Mouse (Mus musculus): ENCODE results near the gene Sobp. TPM values are rescaled to one million over a fixed set of nuclear protein-coding genes. Genes with fewer than 3 reads are reported as not detected.

The Sobp gene
- total RNA-seq, 2 experiments from 2014 or later: 79.9 to 91.3 TPM

DNA sequence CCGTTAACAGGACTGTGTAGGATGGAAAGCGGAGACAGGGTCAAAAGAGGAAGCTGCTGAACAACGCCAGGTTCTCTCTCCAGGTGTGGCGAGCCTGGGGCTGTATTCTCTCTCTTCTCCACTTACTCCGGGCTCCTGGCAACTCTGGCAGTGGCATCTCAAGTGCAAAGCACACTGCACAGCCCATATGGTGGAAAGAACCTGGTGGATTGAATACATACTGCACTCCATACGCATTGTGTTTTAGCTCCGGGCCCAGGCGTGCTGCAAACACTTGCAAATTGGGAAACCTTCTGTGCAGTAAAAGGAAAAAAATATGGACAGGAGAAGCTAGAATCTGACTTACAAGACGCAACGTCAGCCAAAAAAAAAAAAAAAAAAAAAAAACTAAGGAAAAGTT lies 80.9 kb downstream of the Sobp start:
- DNase-seq (ENCODE audit: extremely low spot score in 1 of 2, low spot score in 1 of 2): no peak

DNA sequence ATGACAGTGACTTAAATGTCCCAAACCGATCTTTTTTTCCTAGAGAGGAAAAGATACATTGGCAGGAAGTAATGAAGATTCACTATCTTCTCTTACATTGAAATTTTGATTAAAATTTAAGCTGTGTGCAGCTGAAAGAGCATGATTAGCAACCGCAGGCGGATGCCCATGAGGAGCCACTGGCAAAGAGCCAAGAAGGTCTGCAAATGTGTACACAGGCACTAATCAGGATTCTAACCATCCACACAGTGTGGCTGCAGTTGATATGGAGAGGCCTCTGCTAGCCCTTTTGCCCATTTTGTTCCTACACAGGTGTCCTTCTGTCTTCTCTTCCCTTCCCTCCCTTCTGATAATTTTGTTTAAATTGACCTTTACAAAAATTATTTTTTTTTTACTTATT lies 84.3 kb downstream of the Sobp start:
- no peak for DNase-seq (ENCODE audit: extremely low spot score in 1 of 2, low spot score in 1 of 2)

DNA sequence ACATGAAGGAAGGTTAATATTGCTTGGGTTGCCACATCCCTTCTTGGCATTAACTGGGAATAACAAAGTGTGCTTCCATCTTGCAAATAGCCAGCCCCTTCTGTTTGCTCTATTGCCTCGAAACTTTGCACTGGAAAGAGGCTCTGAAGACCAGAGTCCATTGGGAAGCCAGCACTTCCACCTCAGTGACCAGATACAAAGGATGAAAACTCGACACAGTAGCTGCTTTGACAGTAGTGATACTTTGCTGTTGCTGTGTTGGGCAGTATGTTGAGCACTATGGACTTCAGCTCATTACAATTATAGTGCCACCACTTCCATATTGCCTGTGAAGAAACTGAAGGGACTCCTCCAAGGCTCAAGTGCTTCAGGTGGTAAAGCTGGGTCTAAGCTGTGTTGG lies 86.9 kb downstream of the Sobp start:
- DNase-seq (ENCODE audit: extremely low spot score in 1 of 2, low spot score in 1 of 2): no peak

DNA sequence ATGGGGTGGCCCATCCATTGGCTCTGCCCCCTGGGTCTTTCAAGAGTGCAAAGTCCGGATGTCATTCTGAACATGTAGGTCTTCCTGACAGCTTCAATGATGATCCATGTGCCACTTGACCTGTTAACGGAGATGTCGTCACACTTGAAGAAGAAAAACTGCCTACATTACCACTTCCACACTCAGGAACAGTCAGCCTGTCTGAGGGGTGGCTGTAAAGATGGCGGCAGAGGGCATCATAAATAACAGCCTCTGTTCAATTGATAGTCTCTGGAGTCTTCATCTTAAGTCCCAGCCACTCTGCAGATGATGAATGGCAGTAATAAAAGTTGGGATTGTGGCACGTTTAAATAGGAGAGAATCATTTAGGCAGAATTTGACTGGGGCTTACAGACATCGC lies 87.4 kb downstream of the Sobp start:
- DNase-seq (ENCODE audit: extremely low spot score in 1 of 2, low spot score in 1 of 2): no peak

DNA sequence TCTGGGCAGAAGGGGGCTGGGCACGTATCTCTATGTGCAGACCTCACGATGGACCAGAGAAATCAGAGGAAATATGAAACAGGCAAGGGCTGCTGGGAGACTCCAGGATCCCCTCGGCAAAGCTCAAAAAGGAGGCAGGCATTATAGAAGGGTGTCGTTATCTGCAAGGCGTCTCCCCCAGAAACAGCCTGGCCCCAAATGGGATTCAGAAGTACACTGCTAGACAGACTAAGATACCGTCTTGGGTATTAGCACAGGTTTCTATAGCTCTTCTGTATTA lies 90.3 kb downstream of the Sobp start:
- DNase-seq (ENCODE audit: extremely low spot score in 1 of 2, low spot score in 1 of 2): no peak

DNA sequence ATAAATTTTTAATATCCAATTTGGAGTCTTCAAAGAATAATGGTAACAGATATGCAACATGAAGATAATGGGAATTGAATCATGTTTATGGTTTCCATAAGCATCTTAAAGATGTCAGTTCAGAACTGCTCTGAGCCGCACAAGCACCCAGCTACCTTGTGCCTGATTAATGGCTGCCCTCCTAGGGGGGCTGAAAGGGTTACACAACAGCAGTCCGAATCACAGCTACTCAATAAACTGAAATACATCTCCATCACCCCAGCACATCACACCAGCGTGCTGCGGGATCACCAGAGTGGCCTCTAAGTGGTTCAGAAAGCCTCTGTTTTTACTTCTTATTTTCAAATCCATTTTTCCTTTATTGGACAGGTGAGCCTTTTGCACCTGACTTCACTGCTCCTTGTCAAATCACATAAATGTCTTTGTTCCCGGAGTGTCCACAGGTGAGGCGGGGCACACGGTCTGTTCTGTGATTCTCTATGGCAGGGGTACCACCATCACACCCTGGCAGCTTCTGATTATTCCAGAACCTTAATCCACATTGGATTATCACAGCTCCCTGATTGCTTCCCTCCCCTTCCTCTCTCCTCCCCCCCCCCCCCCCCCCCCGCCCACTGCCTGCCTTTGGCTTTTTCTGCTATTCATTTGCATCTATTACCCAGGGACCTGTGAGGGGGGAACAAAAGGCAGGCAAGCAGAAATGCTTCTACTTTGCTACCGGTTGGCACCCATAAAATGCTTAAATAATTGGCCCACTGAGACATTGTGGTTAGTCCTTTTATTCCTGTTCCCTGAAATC lies 90.8 kb downstream of the Sobp start:
- no peak for DNase-seq (ENCODE audit: extremely low spot score in 1 of 2, low spot score in 1 of 2)

DNA sequence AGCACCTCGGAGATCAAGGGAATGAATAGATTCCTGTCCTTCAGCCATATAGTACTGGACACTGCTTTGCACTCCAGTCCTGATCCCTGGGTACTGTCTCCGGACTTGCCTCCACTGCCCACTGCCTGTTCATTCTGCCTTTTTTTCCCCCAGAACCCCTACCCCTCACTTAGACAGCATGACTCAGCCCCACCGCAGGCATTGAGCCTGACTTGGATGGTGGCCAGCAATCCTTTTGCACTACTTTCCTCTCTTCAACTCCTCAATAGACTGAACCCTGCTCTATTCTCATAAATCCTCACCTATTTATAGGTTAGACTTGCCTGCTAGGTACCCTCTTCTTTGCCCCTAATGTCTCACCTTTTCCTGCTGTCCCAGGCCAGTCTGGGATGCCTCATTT lies 93.0 kb downstream of the Sobp start:
- no peak for DNase-seq (ENCODE audit: extremely low spot score in 1 of 2, low spot score in 1 of 2)

DNA sequence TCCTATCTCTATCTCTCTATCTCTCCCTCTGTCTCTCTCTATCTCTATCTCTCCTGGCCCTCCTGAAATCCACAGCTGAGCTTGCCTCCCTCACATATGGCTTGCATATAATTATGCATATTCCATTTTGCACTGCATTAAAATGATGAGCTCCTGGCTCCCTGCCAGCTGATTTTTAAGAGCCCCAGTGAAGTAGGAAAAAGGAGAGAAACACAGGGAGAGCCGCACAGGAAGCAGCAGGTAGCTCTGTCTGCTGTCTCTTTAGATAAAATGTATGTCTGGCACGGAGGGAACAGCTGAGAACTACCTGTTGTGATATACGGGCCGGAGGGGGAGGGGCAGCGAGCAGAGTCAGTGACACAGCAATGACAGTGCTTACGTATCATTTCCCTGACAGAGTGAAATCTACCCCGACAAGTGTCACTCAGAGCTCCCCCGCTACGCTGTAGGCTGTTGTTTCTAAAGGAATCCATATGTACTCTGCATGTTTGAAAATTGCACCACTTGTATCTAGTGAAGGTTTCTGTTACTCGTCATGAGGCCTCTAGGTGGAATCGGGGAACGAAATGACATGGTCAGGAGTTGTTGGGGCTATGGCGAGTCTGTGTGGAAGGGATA lies 98.7 kb downstream of the Sobp start:
- DNase-seq (ENCODE audit: extremely low spot score in 1 of 2, low spot score in 1 of 2): peak in 1 of 2 experiments; percentile 51

DNA sequence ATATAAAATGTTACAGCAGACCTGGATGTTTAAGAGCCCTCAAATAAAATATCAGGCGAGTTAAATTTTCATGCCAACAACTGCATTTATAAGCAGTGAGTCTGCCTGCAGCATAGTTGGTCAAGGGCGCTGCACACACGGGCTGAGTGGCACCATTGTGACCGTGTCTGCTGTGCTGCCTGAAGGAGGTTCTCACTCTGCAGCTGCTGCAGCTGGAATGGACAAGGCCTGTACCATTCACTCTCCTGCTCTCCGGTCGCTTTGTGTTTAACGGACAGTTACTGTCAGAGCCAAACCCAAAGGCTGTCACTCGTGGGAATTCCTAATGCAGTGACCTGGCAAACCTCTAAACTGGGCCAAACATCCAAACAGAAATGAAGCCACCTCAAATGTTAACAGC lies 101.0 kb downstream of the Sobp start:
- DNase-seq (ENCODE audit: extremely low spot score in 1 of 2, low spot score in 1 of 2): no peak

DNA sequence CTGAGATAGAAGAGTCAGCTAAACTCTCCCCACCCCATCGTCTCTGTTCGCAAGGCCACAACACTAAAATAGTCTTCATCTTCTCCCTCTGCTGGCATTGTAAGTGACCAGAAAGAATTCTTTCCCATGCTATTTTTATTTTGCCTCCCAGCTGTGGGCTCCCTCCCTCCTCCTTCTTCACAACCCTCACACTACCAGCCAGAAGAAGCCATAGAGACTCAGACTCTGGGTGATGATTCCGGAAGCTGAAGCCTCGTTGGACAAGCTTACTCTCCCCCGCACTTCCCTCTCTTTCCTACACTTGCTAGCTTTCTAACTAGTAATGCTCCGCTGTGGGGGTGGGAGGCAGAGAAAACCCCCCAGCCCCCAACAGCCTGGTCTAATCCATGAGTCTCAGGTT lies 103.4 kb downstream of the Sobp start:
- no peak for DNase-seq (ENCODE audit: extremely low spot score in 1 of 2, low spot score in 1 of 2)

DNA sequence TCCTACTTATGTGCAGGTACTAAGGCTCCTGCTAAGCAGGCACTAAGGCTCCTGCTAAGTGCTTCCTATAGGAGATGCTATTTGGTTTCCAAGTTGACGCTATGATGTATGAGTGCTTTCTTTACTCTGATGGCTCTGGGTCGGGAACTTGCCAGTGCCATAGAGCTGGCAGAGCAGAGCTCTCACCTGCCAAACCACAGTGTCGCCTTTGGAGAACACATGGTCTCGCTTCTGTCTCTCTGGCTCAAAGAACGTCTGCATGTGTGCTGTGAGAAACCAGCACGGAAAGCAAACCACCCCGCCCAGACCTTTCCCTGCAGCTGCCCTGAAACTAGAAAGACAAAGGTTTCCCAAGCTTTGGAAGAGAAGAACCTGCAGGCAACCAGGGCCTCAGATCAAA lies 109.0 kb downstream of the Sobp start:
- DNase-seq (ENCODE audit: extremely low spot score in 1 of 2, low spot score in 1 of 2): no peak

DNA sequence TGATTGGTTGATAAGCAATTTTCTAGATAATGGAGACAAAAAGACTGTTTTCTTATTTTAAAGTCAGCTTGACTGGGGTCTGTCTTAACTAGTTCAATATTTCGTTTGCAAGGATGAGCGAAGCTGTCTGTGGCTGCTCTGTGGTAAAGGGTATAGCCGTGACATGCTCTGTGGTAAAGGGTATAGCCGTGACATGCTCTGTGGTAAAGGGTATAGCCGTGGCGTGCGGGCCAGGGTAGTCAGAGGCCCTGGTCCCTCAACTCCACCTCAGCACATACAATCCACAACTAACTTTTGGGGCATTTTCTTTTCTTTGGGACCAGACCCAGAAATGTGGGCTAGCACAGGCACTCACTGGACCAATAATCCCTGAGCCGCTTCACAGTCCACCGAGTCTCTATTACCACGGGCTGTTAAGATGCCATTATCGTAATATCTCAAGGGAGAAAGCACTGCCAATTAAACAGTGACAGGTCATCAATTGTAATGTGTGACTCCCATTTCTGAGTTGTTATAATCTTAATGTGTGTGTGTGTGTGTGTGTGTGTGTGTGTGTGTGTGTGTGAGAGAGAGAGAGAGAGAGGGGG lies 112.7 kb downstream of the Sobp start:
- no peak for DNase-seq (ENCODE audit: extremely low spot score in 1 of 2, low spot score in 1 of 2)

DNA sequence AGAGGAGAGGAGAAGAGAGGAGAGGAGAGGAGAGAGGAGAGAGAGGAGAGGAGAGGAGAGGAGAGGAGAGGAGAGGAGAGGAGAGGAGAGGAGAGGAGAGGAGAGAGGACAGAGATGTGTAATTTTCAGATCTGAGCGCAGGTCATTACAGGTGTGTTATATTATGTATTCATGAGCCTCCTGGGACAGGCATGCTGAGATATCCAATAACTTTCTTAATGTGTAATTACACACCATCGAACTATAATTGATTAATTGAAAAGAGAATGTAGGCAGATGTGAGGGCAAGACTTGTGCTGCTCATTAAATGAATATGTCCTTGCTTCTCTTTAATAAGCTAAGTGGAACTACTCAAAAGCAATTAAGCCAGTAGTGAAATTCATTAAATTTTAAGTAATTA lies 118.9 kb downstream of the Sobp start:
- no peak for DNase-seq (ENCODE audit: extremely low spot score in 1 of 2, low spot score in 1 of 2)

DNA sequence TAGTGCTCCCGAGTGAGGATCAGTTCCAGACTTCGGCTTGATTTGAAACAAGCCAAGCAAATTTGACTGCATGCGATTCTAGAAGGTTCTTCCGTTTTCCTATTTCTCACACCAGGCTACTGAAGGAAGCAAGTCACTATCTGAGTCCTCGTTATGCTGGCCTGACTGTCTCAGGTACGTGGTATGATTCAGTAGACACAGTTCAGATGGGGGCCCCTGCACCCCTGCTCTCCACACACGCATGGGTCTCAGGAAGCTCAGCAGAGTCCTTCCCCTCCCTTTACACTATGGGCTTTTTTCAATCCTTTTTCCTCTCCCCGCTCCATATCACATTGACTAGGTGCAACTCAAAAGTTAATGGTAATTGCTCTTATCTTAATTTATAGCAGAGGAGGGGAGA lies 119.6 kb downstream of the Sobp start:
- no peak for DNase-seq (ENCODE audit: extremely low spot score in 1 of 2, low spot score in 1 of 2)

DNA sequence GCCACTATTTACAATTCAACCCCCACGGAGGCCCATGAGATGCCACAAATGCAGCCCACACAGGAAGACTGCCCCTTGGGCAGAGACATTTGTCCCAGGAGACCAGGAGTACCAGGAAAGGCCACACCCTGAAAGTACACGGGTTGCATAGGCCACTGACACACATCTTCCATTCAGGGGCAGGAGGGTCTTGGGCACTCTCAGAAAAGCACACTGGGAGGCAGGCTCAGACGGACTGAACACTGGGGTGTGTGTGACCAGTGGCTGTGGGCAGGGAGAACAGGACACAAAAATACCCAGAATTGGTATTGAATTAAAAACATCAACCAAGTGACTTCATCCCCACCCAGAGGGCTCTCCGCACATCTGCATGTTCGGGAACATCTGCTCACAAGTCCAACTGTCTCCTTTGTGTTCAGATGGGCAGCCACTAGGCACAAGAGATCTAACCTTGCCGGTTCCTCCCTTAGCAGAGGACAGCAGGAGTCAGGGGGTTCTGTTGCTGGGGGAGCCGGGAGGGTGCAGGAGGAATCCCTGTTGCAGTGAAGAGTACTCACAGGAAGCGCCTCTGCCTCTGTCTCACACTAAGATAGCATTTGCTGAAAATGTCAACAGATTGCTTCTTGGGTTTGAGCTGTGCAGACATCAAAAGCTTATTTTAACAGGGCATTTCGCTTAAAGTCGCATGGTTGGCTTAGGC lies 120.3 kb downstream of the Sobp start:
- DNase-seq (ENCODE audit: extremely low spot score in 1 of 2, low spot score in 1 of 2): no peak

DNA sequence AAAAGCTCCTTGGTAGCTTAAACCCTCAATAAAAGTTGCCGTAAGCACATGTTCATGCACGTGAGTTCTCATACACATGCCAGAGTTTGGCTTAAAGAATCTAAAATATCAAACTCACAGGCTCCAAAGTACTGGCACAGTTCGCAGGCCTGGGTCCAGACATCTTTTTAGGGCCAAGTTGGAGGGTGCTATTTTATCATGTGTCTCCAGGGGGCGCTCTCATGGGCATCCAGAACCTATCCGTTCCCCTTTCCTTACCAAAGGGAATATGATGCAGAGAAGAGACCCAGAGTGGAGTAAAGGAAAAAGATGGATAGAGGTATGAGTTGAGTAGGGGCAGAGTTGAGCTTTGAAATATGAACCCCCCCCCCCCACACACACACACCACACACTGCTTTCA lies 121.9 kb downstream of the Sobp start:
- peak in 1 of 2 experiments; percentile 52 for DNase-seq (ENCODE audit: extremely low spot score in 1 of 2, low spot score in 1 of 2)

DNA sequence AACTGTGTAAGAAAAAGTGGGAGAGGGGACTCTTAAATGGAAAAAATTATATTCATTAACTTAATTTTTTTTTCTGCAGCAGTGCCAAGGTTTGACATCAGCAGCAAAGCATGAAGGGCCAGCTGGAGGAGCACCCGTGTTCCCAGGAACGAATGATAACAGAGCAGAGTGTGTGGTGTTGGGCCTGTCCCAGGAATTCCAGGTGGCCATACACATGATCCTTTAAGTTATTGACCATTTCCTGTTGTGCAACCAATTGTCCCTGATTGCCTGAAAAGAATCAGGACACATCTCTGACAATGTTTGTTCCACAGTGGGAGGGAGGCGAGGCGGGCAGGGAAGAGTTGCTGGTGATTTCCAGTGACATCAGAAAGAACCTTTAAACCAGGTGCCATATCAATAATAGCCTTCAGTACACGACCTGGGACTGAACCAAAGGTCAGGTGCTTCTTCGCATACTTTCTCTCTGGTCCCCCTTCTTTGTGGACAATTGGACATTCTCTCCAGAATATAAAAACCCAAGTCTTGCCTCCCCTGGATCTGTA lies 126.5 kb downstream of the Sobp start:
- no peak for DNase-seq (ENCODE audit: extremely low spot score in 1 of 2, low spot score in 1 of 2)

DNA sequence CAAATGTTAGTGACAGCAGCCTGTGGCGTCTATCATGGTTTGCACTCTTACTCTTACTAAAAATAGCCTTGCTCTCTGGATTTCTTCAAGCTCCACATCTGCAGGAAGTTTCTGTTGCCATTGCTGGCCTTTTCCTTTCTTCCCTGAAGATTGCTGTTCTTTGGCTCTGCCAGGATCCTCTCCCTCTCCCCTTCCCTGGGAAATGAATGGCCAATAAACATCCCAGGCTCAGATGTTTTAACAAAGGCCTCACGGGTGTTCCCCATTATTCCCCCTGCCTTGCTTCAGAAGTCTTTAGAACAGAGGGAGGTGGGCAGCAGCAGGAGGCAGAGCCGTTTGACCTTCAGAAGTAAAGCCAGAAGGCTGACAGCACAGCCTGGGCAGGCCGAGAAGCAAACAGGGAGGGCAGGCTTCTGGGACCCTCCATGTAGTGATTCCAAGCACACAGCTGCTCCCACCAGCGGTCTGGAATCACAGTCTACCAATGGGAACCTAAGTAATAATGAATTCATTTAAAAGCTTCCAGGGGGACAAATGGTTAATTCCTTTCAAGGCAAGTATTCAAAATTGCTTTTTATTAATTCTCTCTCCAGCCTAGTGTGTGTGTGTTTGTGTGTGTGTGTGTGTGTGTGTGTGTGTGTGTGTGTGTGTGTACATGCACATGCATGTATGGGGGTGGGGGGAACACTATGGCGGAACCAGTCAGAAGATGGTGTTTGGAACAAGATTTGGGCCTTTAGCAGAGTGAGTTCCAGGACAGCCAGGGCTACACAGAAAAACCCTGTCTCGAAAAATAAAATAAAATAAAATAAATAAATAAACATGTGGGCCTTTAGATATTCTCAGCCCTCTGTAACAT lies 130.8 kb downstream of the Sobp start:
- no peak for DNase-seq (ENCODE audit: extremely low spot score in 1 of 2, low spot score in 1 of 2)

DNA sequence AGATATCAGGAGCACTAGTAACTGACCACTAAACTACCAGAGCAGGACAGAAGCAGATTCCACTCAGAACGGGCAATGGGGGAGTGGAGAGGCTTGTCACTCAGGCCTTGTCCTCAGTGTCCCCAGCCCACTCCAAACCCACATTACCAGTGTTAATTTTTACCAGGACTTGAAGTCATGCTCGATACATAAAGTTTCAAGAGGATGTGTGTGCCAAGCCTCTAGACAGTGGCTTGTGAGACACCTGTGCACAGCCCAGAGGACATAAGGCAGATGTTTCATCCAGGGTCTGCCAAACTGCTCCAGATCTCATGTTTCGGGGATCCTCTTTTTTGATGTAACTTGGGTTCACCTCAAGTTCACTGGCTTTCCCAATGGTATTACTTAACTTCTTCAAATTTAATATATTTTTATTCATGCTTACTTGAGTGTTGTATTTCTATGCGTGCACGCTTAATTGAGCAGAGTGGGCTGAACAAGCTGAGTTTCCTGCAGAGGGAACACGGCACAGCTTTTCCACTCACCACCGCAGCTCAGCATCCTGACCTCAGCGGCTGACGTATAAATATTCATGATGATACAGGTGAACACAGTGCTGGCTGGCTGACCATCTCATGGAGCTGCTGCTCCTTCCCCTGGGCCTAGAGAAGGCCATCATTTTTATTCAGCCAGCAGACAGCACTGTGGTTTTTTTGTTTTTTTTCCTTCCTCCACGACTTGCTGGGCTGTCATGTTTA lies 131.6 kb downstream of the Sobp start:
- no peak for DNase-seq (ENCODE audit: extremely low spot score in 1 of 2, low spot score in 1 of 2)

DNA sequence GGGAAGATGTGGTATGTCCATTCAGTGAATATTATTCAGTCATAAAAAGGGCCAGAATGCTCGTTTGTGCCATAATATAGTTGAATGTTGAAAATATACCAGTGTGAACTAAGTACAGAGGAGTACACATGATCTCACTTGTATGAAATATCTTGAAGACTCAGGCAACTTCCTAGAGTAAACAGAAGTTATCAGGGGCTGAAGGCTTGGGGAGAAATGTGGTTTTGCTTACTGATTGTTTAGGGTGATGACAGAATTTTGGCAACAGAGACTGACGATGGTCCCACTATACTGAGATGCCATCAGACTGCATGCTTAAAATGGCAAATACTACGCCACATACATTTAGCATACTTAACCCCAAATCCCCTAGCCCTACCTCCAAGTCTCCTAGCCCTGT lies 132.5 kb downstream of the Sobp start:
- DNase-seq (ENCODE audit: extremely low spot score in 1 of 2, low spot score in 1 of 2): no peak

All from layer of hippocampus, postnatal 25 days (tissue).